Mouse (Mus musculus) embryonic facial prominence, embryonic 13.5 days (tissue): ENCODE measurements at regions not wholly inside any gene's neighbourhood (a gene's known extent, or its start where the extent isn't known, plus 50 kb on each side); places are given as distances from the start of the nearest gene placed in this dataset.

Source experiments
- ATAC-seq: fragments of 200-750 bp; cut with Nextera tagmentation; 2 replicates; pipeline ENCODE4 v1.8.0; 2017; ENCODE audit warnings: low read depth; ENCODE audit not compliant: insufficient number of reproducible peaks, insufficient read depth, low FRiP score, low TSS enrichment
- H3K27ac ChIP-seq: fragments of 300-500 bp; sonication (generic); 2 replicates; pipeline ENCODE4 v1.5.1; 2015; ENCODE audit warnings: moderate library complexity, mild to moderate bottlenecking, inconsistent platforms
- H3K27me3 ChIP-seq: fragments of 300-500 bp; sonication (generic); 2 replicates; pipeline ENCODE4 v1.6.1; 2015; ENCODE audit warnings: mild to moderate bottlenecking, inconsistent platforms
- H3K36me3 ChIP-seq: fragments of 300-500 bp; sonication (generic); 2 replicates; pipeline ENCODE4 v1.6.1; 2015; ENCODE audit warnings: mild to moderate bottlenecking, inconsistent platforms
- H3K4me1 ChIP-seq: fragments of 300-500 bp; sonication (generic); 2 replicates; pipeline ENCODE4 v1.6.1; 2015; ENCODE audit warnings: inconsistent platforms
- H3K4me2 ChIP-seq: fragments of 300-500 bp; sonication (generic); 2 replicates; pipeline ENCODE4 v1.6.1; 2015; ENCODE audit warnings: moderate library complexity, mild to moderate bottlenecking, inconsistent platforms
- H3K4me3 ChIP-seq: fragments of 300-500 bp; sonication (generic); 2 replicates; pipeline ENCODE4 v1.5.1; 2015; ENCODE audit warnings: mild to moderate bottlenecking, inconsistent platforms
- H3K9ac ChIP-seq: fragments of 300-500 bp; sonication (generic); 2 replicates; pipeline ENCODE4 v1.6.1; 2015; ENCODE audit warnings: mild to moderate bottlenecking, inconsistent platforms
- H3K9me3 ChIP-seq: fragments of 300-500 bp; sonication (generic); 2 replicates; pipeline ENCODE4 v1.6.1; 2016; ENCODE audit warnings: inconsistent platforms
- WGBS: fragments of 180-500 bp; shearing (Covaris S2); methylation state at CpG from one replicate; pipeline ENCODE4 v1.1.7; 2015; ENCODE audit warnings: mixed read lengths; 5-methylcytosine and 5-hydroxymethylcytosine counted together

DNA sequence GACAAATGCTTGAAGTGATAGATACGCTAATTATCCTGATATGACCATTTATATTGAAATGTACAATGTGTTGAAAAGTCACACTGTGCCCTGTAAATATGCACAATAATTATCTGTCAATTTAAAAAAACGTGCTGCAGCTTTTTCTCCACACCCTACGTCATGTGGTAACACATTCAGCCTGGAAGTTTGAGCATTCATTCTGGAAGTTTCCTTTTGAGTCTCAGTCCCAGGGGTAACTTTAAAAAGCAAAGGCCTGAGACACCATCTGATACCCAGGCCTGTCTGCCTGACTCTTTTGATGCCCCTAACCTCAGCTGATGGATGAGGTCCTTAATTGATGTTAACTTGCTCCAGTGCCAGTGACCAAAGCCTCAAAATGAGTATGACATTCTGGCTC is 141.7 kb upstream of the Spdye4c start:
- Histone ChIP-seq H3K9me3 (no peaks in the 10 kb centered on the region), H3K4me2 (no peak overlapping the region), H3K27me3 (no peaks in the 10 kb centered on the region), H3K4me3 (no peak overlapping the region), H3K9ac (no peak overlapping the region), H3K27ac (no peak overlapping the region), H3K36me3 (no peaks in the 10 kb centered on the region), H3K4me1 (no peaks in the 10 kb centered on the region)
- WGBS = 78% methylated on average over 3 of the region's 3 CpGs
- ATAC-seq = no peak

DNA sequence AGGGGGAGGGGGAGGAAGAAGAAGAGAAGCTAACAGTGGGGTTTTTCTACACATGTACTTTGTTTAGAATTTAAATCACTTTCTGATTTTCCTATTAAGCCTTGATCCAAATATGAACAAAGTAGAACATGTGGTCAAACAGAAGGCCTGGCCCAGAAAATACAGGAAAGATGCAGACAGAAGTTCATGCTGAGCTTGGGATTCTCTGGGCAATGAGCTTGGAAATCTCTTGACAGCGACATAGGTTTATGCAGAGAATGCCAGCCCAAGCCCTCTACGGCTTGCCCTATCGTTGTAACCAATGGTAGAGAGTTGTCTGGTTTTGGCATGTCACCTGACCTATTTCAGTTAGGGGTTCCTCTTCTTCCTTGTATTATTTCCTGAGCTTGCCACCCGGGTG is 141.0 kb upstream of the Spdye4c start:
- 92% methylated on average over 4 of the region's 4 CpGs for WGBS
- H3K27me3 ChIP-seq = no peaks in the 10 kb centered on the region
- no peaks in the 10 kb centered on the region for H3K9me3 ChIP-seq
- H3K27ac ChIP-seq = no peak overlapping the region
- H3K4me1 ChIP-seq = no peaks in the 10 kb centered on the region
- no peak overlapping the region for H3K9ac ChIP-seq
- ATAC-seq = no peak
- H3K36me3 ChIP-seq = no peaks in the 10 kb centered on the region
- H3K4me3 ChIP-seq = no peak overlapping the region
- no peak overlapping the region for H3K4me2 ChIP-seq

DNA sequence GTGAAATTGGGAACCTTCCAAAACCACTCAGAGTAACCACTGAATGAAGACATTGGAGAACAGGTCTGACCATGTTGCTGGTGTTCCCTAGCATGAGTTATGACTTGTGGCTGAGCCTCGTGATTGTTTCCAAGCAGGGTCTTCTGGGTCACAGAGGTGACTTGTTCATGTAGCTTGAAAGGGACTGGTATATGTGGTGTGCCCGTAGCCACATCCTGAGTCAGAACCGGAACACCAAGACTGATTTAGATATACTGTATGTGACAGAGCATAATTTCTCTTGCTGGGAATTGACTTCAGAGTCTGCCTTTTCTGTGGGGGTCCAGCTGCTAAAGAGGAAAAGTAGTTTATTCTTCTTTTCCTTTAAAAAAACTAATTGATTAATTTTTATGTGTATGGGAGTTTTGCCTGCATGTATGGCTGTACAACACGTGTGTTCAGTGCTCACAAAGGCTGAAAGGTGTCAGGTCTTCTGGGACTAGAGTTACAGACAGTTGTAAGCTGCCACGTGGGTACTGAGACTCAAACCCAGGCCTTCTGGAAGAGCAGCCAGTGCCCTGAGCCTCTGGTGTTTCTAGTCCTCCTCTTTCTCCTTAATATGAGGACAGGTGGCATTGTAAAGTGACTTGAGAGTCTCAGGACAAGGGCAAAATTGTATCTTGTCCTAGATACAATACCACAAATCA is 139.3 kb upstream of the Spdye4c start:
- Histone ChIP-seq H3K27ac (no peak overlapping the region), H3K9ac (no peak overlapping the region), H3K9me3 (no peaks in the 10 kb centered on the region), H3K27me3 (no peaks in the 10 kb centered on the region), H3K4me3 (no peak overlapping the region), H3K36me3 (no peaks in the 10 kb centered on the region), H3K4me2 (no peak overlapping the region), H3K4me1 (no peaks in the 10 kb centered on the region)
- 74% methylated on average over 5 of the region's 5 CpGs for WGBS
- ATAC-seq = no peak

DNA sequence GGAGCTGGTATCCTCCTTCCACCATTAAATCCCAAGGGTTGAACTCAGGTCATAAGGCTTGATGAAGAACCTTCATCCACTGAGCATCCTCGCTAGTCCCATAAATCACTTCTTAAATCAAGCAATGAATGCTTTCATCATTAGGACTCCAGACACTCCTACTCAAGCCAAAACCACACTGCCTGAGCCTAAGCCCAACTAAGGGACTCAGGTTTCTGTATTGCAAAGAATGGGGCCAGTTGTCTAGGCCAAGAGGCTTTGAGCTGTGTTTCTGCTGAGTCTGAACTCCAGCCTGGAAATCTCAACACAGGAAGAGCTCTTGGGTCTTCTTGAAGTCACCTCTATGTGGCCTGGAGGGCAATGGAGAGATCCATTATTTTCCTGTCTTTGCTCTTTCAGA is 138.4 kb upstream of the Spdye4c start:
- H3K27me3 ChIP-seq = no peaks in the 10 kb centered on the region
- H3K9me3 ChIP-seq = no peaks in the 10 kb centered on the region
- H3K27ac ChIP-seq = no peak overlapping the region
- H3K4me2 ChIP-seq = no peak overlapping the region
- no peak overlapping the region for H3K4me3 ChIP-seq
- H3K9ac ChIP-seq = no peak overlapping the region
- H3K4me1 ChIP-seq = no peaks in the 10 kb centered on the region
- 88% methylated on average over 1 of the region's 1 CpGs for WGBS
- ATAC-seq = no peak
- no peaks in the 10 kb centered on the region for H3K36me3 ChIP-seq

DNA sequence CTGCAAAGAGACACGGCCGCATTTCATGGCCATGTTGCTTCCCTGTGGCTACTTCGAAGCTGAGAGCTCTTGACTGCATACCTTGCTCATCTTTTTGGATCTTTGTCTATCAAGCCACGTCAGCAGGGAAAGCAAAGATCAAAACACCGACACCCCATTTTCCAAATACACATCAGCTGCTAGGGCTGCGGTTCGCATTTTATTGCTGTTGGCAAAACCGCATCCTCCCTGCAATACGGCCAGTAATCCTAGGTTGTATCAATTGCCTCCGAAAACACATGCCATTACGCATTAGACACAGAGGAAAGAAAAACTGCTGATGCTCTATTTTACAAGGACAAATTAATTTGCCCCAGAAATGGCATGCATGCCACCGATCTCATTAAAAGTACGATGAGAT is 136.5 kb upstream of the Spdye4c start:
- Histone ChIP-seq H3K27me3 (no peaks in the 10 kb centered on the region), H3K9ac (no peak overlapping the region), H3K4me2 (no peak overlapping the region), H3K9me3 (no peaks in the 10 kb centered on the region), H3K36me3 (no peaks in the 10 kb centered on the region), H3K27ac (no peak overlapping the region), H3K4me1 (no peaks in the 10 kb centered on the region), H3K4me3 (no peak overlapping the region)
- ATAC-seq = no peak
- 81% methylated on average over 13 of the region's 13 CpGs for WGBS

GRCm38 (mm10) chr2:128457591-128458209 is 133.3 kb upstream of the Spdye4c start:
- Histone ChIP-seq H3K9ac (no peak overlapping the region), H3K4me1 (no peaks in the 10 kb centered on the region), H3K4me2 (no peak overlapping the region), H3K36me3 (no peaks in the 10 kb centered on the region), H3K27me3 (no peaks in the 10 kb centered on the region), H3K9me3 (no peaks in the 10 kb centered on the region), H3K27ac (no peak overlapping the region), H3K4me3 (no peak overlapping the region)
- WGBS = 52% methylated on average over 6 of the region's 6 CpGs
- ATAC-seq = no peak

- no peak overlapping the region for H3K4me3 ChIP-seq
- H3K27ac ChIP-seq = no peak overlapping the region
- no peaks in the 10 kb centered on the region for H3K27me3 ChIP-seq
- H3K9me3 ChIP-seq = no peaks in the 10 kb centered on the region
- ATAC-seq = no peak
- H3K36me3 ChIP-seq = no peaks in the 10 kb centered on the region
- H3K4me1 ChIP-seq = no peaks in the 10 kb centered on the region
- no peak overlapping the region for H3K9ac ChIP-seq
- no peak overlapping the region for H3K4me2 ChIP-seq
- 80% methylated on average over 6 of the region's 6 CpGs for WGBS
Observed at GRCm38 (mm10) chr2:128465214-128465984, 125.6 kb upstream of the Spdye4c start.

GRCm38 (mm10) chr2:128467490-128468245 is 123.3 kb upstream of the Spdye4c start:
- Histone ChIP-seq H3K27ac (no peak overlapping the region), H3K4me3 (no peak overlapping the region), H3K4me1 (0 out of 2 replicates have a peak, but pooled peaks cover 4% of the 10 kb centered on the region), H3K9ac (no peak overlapping the region), H3K36me3 (no peaks in the 10 kb centered on the region), H3K27me3 (no peaks in the 10 kb centered on the region), H3K9me3 (no peaks in the 10 kb centered on the region), H3K4me2 (no peak overlapping the region)
- WGBS = 88% methylated on average over 8 of the region's 8 CpGs
- no peak for ATAC-seq

GRCm38 (mm10) chr2:128468323-128468722 is 122.7 kb upstream of the Spdye4c start:
- ATAC-seq = no peak
- Histone ChIP-seq H3K4me1 (0 out of 2 replicates have a peak, but pooled peaks cover 4% of the 10 kb centered on the region), H3K4me2 (no peak overlapping the region), H3K27me3 (no peaks in the 10 kb centered on the region), H3K4me3 (no peak overlapping the region), H3K36me3 (no peaks in the 10 kb centered on the region), H3K9me3 (no peaks in the 10 kb centered on the region), H3K27ac (no peak overlapping the region), H3K9ac (no peak overlapping the region)
- WGBS = 66% methylated on average over 2 of the region's 2 CpGs

DNA sequence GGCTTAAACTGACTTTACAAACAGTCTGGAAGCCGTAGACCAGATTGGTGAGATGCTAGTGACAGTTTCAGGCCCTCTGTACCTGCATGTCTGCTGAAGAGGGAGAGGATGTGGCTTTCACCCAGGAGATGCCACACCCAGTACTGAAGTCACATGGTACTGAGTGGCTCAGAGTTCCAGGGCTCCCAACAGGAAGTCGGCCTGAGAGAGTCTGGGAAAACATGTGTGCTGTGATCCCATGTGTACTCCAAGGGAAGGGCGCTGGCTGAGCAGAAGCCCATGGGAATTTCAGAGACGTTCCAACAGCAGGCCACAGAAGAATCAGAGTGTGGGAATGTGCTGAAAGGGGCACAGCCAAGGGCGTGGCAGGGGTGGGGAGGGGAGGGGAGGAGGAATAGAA is 120.7 kb upstream of the Spdye4c start:
- Histone ChIP-seq H3K4me3 (no peak overlapping the region), H3K4me2 (no peak overlapping the region), H3K9me3 (no peaks in the 10 kb centered on the region), H3K27me3 (no peaks in the 10 kb centered on the region), H3K9ac (no peak overlapping the region), H3K27ac (no peak overlapping the region), H3K36me3 (no peaks in the 10 kb centered on the region), H3K4me1 (0 out of 2 replicates have a peak, but pooled peaks cover 4% of the 10 kb centered on the region)
- WGBS = 48% methylated on average over 5 of the region's 5 CpGs
- no peak for ATAC-seq

DNA sequence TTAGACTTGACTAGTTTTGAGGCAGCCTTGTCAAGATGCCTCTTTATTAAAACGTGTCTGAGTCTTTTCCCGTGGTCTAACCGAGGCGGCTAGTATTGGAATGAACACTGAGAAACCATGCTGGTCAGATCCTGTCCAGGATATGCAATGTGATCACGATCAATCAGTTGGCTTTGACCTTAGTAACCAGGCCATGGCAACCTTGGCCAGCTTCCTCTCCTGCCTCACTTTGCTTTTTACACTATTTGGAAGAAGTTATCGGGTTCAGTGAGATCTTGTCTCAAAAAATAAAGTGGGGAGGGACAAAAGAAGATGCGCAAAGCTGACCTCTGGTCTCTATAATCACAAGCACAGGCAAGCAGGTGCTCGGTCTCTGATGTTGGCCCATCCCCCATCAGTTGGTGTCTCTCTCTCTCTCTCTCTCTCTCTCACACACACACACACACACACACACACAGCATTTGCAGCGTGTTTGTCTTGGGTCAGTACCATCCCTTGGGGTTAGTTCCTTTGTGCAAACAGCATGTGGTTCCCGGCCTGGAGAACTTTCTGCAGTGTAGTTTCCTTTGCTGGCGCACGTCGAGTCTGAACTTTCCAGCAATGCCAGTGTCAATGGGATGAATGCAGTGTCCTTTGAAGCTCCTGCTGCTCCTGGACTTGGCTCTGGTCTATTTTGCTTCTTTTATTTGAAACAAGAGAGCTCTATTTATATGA is 117.6 kb upstream of the Spdye4c start:
- Histone ChIP-seq H3K27me3 (no peaks in the 10 kb centered on the region), H3K9ac (no peak overlapping the region), H3K27ac (no peak overlapping the region), H3K9me3 (no peaks in the 10 kb centered on the region), H3K4me2 (no peak overlapping the region), H3K4me3 (no peak overlapping the region), H3K36me3 (no peaks in the 10 kb centered on the region), H3K4me1 (0 out of 2 replicates have a peak, but pooled peaks cover 4% of the 10 kb centered on the region)
- WGBS = 79% methylated on average over 13 of the region's 13 CpGs
- ATAC-seq = no peak
